Comparison of ENCODE assay signal across 13 mouse cellular contexts in the genomic region with DNA sequence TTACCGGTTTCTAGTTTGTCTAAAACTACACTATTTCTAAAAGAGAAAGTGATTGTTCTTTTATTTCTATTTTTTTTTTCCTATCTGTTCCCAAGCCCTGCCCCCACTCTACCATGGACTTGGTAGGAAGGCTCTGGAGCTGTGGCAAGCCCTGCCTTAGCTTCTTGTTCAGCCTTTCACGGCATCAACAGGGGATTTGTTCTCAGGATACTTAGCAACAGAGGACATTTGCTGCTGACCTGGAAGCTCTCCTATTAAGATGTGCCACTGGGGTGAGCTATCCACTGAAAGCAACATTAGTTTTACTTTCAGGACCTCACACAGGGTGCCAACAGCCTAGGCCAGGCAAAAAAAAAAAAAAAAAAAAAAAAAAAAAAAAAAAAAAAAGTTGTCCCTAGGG. TPM values are rescaled to one million over a fixed set of nuclear protein-coding genes. Genes with fewer than 3 reads are reported as not detected.
DNase-seq lines count a peak whose midpoint lies in the region; ATAC-seq and TF ChIP-seq lines count a peak whose summit lies in the region.
"Had no signal": no experiment of that assay in that cellular context is flagged by ENCODE, and none has a peak within 500 bp of the region (broad histone marks: within the 10 kb centered on the region; RNA-seq: fewer than 3 reads in every experiment).

No protein-coding gene starts in this region.

- TF ChIP-seq CTCF in brain, embryonic 14.5 days (IDR thresholded peaks at IDR 0.05; ENCODE audit: borderline replicate concordance, extremely low read depth, insufficient read depth, insufficient read length): no peak

- no peaks in the 10 kb centered on the region for H3K27me3 ChIP-seq in forebrain, embryonic 16.5 days (replicated peaks; ENCODE audit: control insufficient read depth, insufficient read depth, low read length)
- H3K27me3 ChIP-seq in midbrain, embryonic 13.5 days: peaks cover 7% of the 10 kb centered on the region; the same call in 1 of the 2 replicates

- peak overlapping the region; percentile 81 for H3K4me2 ChIP-seq in forebrain, embryonic 16.5 days (ENCODE audit: low read length)
- peak overlapping the region; percentile 72 for H3K4me2 ChIP-seq in midbrain, embryonic 13.5 days (replicated peaks)
- H3K4me2 ChIP-seq: heart, embryonic 15.5 days; limb, embryonic 13.5 days had no signal

- peak overlapping the region; percentile 79; the same call in 1 of the 2 replicates for H3K27ac ChIP-seq in forebrain, embryonic 16.5 days (ENCODE audit: low read length)
- H3K27ac ChIP-seq in midbrain, embryonic 13.5 days: peak overlapping the region; percentile 40
- H3K27ac ChIP-seq: embryonic facial prominence, embryonic 15.5 days; gastrocnemius, adult 2 months; heart, embryonic 15.5 days; limb, embryonic 13.5 days had no signal

- H3K36me3 ChIP-seq in forebrain, embryonic 16.5 days (ENCODE audit: control insufficient read depth, insufficient read depth): no peaks in the 10 kb centered on the region
- H3K36me3 ChIP-seq in midbrain, embryonic 13.5 days: no peaks in the 10 kb centered on the region
- H3K36me3 ChIP-seq: embryonic facial prominence, embryonic 15.5 days; heart, embryonic 15.5 days; limb, embryonic 13.5 days had no signal

- peak; percentile 49 for DNase-seq in brain, adult 2 months (ENCODE audit: low read depth, low spot score)
- DNase-seq in brain, embryonic 14.5 days (ENCODE audit: low read depth): peak; percentile 78
- no peak for DNase-seq in ovary, postnatal 36 days (ENCODE audit: low spot score)
- no peak for DNase-seq in urinary bladder, adult 18-20 months (ENCODE audit: low spot score in 2 of 2)
- DNase-seq in cerebellum, postnatal 25 days: no peak
- DNase-seq: gastrocnemius, adult 2 months had no signal

- H3K4me3 ChIP-seq in forebrain, embryonic 16.5 days (replicated peaks; ENCODE audit: low read length): peak overlapping the region; percentile 59
- peak overlapping the region; percentile 59 for H3K4me3 ChIP-seq in midbrain, embryonic 13.5 days (replicated peaks)
- H3K4me3 ChIP-seq: gastrocnemius, adult 2 months; heart, embryonic 15.5 days; limb, embryonic 13.5 days had no signal

- no peak for ATAC-seq in forebrain, embryonic 16.5 days
- ATAC-seq in midbrain, embryonic 13.5 days: no peak
- ATAC-seq: activated CD4-positive, CD25-positive, alpha-beta regulatory T cell, adult 4 months had no signal

- WGBS in forebrain, embryonic 16.5 days: 8% methylated on average over 2 of the region's 2 CpGs
- 1% methylated on average over 2 of the region's 2 CpGs for WGBS in midbrain, embryonic 13.5 days

- H3K9me3 ChIP-seq in forebrain, embryonic 16.5 days (ENCODE audit: control insufficient read depth, low read length): no peaks in the 10 kb centered on the region
- no peaks in the 10 kb centered on the region for H3K9me3 ChIP-seq in midbrain, embryonic 13.5 days
- H3K9me3 ChIP-seq: embryonic facial prominence, embryonic 15.5 days; heart, embryonic 15.5 days; limb, embryonic 13.5 days had no signal

- no peak for TF ChIP-seq POLR2A in brain, embryonic 14.5 days (IDR thresholded peaks at IDR 0.05; ENCODE audit: borderline replicate concordance, extremely low read depth, insufficient read depth, insufficient read length, poor library complexity, severe bottlenecking)

- peaks cover 60% of the 10 kb centered on the region for H3K4me1 ChIP-seq in forebrain, embryonic 16.5 days (replicated peaks; ENCODE audit: control insufficient read depth, insufficient read depth, low read length)
- H3K4me1 ChIP-seq in midbrain, embryonic 13.5 days (replicated peaks): peaks cover 80% of the 10 kb centered on the region

- H3K9ac ChIP-seq in forebrain, embryonic 16.5 days (replicated peaks; ENCODE audit: low read depth, low read length): peak overlapping the region; percentile 44
- H3K9ac ChIP-seq in midbrain, embryonic 13.5 days (replicated peaks): peak overlapping the region; percentile 87
- H3K9ac ChIP-seq: embryonic facial prominence, embryonic 15.5 days; heart, embryonic 15.5 days; limb, embryonic 13.5 days had no signal

RNA-seq across cellular contexts. Expression of a gene that starts 15.4 kb away (rescaled TPM):
- polyA plus RNA-seq in brain, embryonic 14.5 days (2012; rRNA removed): 58.3 and 64.7 TPM in 2 replicates
- 41.0 and 56.6 TPM in 2 replicates for polyA plus RNA-seq in forebrain, embryonic 16.5 days (2015; fragmentation: Nextera tagmentation; extraction: Ambion mirVana)
- 28.2 and 28.4 TPM in 2 replicates for polyA plus RNA-seq in midbrain, embryonic 13.5 days (2015; fragmentation: Nextera tagmentation; extraction: Ambion mirVana)
- polyA plus RNA-seq: stomach, embryonic 16.5 days had no signal

Comparison
In these comparisons a context has a peak if more than half of its experiments do, and no peak if none do; other contexts are left out.
1. DNase-seq: peak in brain, adult 2 months (single experiment) and brain, embryonic 14.5 days (single experiment); none in ovary, postnatal 36 days (single experiment), urinary bladder, adult 18-20 months (0 of 2) and cerebellum, postnatal 25 days (0 of 2).